Mouse (Mus musculus): Measurements from ENCODE around the gene Gm20696. TPM values are rescaled to one million over a fixed set of nuclear protein-coding genes. Genes with fewer than 3 reads are reported as not detected.

The Gm20696 gene
- total RNA-seq, 4 experiments from 2014 or later = 6.4 to 10.0 (median 7.2) TPM

- DNase-seq (ENCODE audit: low spot score in 2 of 2) = no peak
Measured at GRCm38 (mm10) chr6:99217155-99217554, 449.4 kb downstream of the Gm20696 start.

- no peak for DNase-seq (ENCODE audit: low spot score in 2 of 2)
Measured at GRCm38 (mm10) chr6:99212461-99212860, 454.1 kb downstream of the Gm20696 start.

- no peak for DNase-seq (ENCODE audit: low spot score in 2 of 2)
Measured at GRCm38 (mm10) chr6:99211663-99212333, 454.8 kb downstream of the Gm20696 start.

- DNase-seq (ENCODE audit: low spot score in 2 of 2) = no peak
Measured at GRCm38 (mm10) chr6:99210161-99210560, 456.4 kb downstream of the Gm20696 start.

Small RNA genes lying within 50 kb of the gene (microRNA-seq; reads per million reads assigned to microRNA genes)
- gene Gm22328 = 0 reads per million in 2 experiments

Other genes starting within 250 kb of the Gm20696 start
- 100 to 1,000 TPM in 1 of 4 experiments, 10 to 100 TPM in 3; 90.9 to 101 (median 95.2) TPM for gene Foxp1, start 144.1 kb downstream of the Gm20696 start, total RNA-seq (2022)
- 10 to 100 TPM; 20.1 to 27.8 (median 25.3) TPM for gene Eif4e3, start within 50 bp of the Gm20696 start, total RNA-seq (2022)
- gene Gpr27, start 25.9 kb upstream of the Gm20696 start, total RNA-seq (2022) = 10 to 100 TPM; 39.7 to 52.1 (median 46.9) TPM
- gene Prok2, start 59.6 kb upstream of the Gm20696 start, total RNA-seq (2022) = under 1 TPM in 3 of 4 experiments, not detected in 1; 0.45 to 0.60 (median 0.59) TPM

All from layer of hippocampus, adult 8-10 months (tissue).